Mouse (Mus musculus) neural tube, embryonic 11.5 days (tissue): ENCODE results near the gene Rsph14. TPM values are rescaled to one million over a fixed set of nuclear protein-coding genes. Genes with fewer than 3 reads are reported as not detected.
A peak's percentile ranks its signal among the peaks of the same experiment; 100 is the strongest.

Experiments used
- ATAC-seq: fragments of 200-750 bp; cut with Nextera tagmentation; 2 replicates; pipeline ENCODE4 v1.8.0; 2017; ENCODE audit warnings: moderate number of reproducible peaks, mild to moderate bottlenecking, moderate TSS enrichment, moderate library complexity; ENCODE audit not compliant: insufficient read depth, low FRiP score, low TSS enrichment
- DNase-seq: peaks from one replicate; pipeline ENCODE4 v3.0.0-alpha.2; 2015; ENCODE audit warnings: low spot score
- H3K27ac ChIP-seq: fragments of 300-500 bp; sonication (generic); 2 replicates; pipeline ENCODE4 v1.5.1; 2014; ENCODE audit warnings: low read depth, mild to moderate bottlenecking, low read length
- H3K27me3 ChIP-seq: fragments of 300-500 bp; sonication (generic); 2 replicates; pipeline ENCODE4 v1.6.1; 2014; ENCODE audit warnings: mild to moderate bottlenecking, low read length, mixed read lengths; ENCODE audit not compliant: control insufficient read depth, insufficient read depth
- H3K36me3 ChIP-seq: fragments of 300-500 bp; sonication (generic); 2 replicates; pipeline ENCODE4 v1.6.1; 2014; ENCODE audit warnings: mild to moderate bottlenecking, low read length, moderate library complexity, mixed read lengths; ENCODE audit not compliant: control insufficient read depth, insufficient read depth
- H3K4me1 ChIP-seq: fragments of 300-500 bp; sonication (generic); 2 replicates; pipeline ENCODE4 v1.6.1; 2014; ENCODE audit warnings: low read length, mixed read lengths; ENCODE audit not compliant: control insufficient read depth, insufficient read depth
- H3K4me2 ChIP-seq: fragments of 300-500 bp; sonication (generic); 2 replicates; pipeline ENCODE4 v1.6.1; 2014; ENCODE audit warnings: low read depth, mild to moderate bottlenecking, moderate library complexity
- H3K4me3 ChIP-seq: fragments of 300-500 bp; sonication (generic); 2 replicates; pipeline ENCODE4 v1.5.1; 2014; ENCODE audit warnings: low read depth, low read length
- H3K9ac ChIP-seq: fragments of 300-500 bp; sonication (generic); 2 replicates; pipeline ENCODE4 v1.6.1; 2014; ENCODE audit warnings: mild to moderate bottlenecking, low read length
- H3K9me3 ChIP-seq: fragments of 300-500 bp; sonication (generic); 2 replicates; pipeline ENCODE4 v1.6.1; 2016; ENCODE audit warnings: low read length; ENCODE audit not compliant: control insufficient read depth
- WGBS: fragments of 180-500 bp; shearing (Covaris S2); extraction: QIAGEN DNeasy Blood & Tissue Kit; methylation state at CpG from one replicate; pipeline ENCODE4 v1.1.7; 2014; 5-methylcytosine and 5-hydroxymethylcytosine counted together
- polyA plus RNA-seq: library from polyadenylated mRNA; unstranded; fragments of >200 nt; fragmentation: Nextera tagmentation; extraction: Ambion mirVana; gene quantifications from 2 replicates; pipeline ENCODE4 v1.2.1, GENCODE M21; 2014

Gene Rsph14
- polyA plus RNA-seq, 1 experiment from 2014 or later: not detected

DNA sequence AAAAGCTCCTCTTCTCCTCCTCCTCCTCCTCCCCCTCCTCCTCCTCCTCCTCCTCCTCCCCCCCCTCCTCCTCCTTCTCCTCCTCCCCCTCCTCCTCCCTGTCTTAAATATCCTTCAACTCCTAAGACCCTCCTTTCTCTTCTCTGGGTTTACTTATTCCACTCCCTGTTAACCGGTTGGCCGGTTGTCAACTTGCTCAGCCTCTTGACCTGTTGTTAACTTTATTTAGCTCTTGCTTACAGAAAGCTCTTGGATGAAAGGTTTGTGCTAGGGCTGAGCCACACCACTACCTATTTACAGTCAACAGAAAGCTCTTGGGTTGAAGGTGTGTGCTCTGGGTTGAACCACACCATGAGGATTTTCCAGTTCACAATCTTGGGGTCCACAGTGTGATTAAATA lies 12.1 kb downstream of the Rsph14 start:
- Histone ChIP-seq H3K36me3 (no peaks in the 10 kb centered on the region), H3K27me3 (no peaks in the 10 kb centered on the region)
- no peak for ATAC-seq

GRCm38 (mm10) chr10:75016481-75016880 lies 15.9 kb downstream of the Rsph14 start:
- no peak overlapping the region for H3K4me2 ChIP-seq
- DNase-seq (no peak), ATAC-seq (no peak)
- no peaks in the 10 kb centered on the region for H3K27me3 ChIP-seq
- no peaks in the 10 kb centered on the region for H3K4me1 ChIP-seq
- no peaks in the 10 kb centered on the region for H3K36me3 ChIP-seq
- no peak overlapping the region for H3K4me3 ChIP-seq
- no peak overlapping the region for H3K9ac ChIP-seq
- H3K9me3 ChIP-seq: no peaks in the 10 kb centered on the region
- 92% methylated on average over 4 of the region's 4 CpGs for WGBS
- no peak overlapping the region for H3K27ac ChIP-seq

More for the DNA sequence above, 12.1 kb downstream of the Rsph14 start:
- H3K4me3 ChIP-seq: no peak overlapping the region
- no peak overlapping the region for H3K27ac ChIP-seq
- H3K4me2 ChIP-seq: no peak overlapping the region
- WGBS: 80% methylated on average over 2 of the region's 2 CpGs
- DNase-seq: no peak
- no peaks in the 10 kb centered on the region for H3K4me1 ChIP-seq
- H3K9me3 ChIP-seq: no peaks in the 10 kb centered on the region
- no peak overlapping the region for H3K9ac ChIP-seq

- ATAC-seq (no peak), DNase-seq (no peak)
- no peak overlapping the region for H3K4me2 ChIP-seq
- H3K36me3 ChIP-seq: no peaks in the 10 kb centered on the region
- H3K27me3 ChIP-seq: no peaks in the 10 kb centered on the region
- no peak overlapping the region for H3K27ac ChIP-seq
- 65% methylated on average over 14 of the region's 14 CpGs for WGBS
- H3K9me3 ChIP-seq: no peaks in the 10 kb centered on the region
- no peak overlapping the region for H3K9ac ChIP-seq
- no peak overlapping the region for H3K4me3 ChIP-seq
- H3K4me1 ChIP-seq: no peaks in the 10 kb centered on the region
These were observed 16.9 kb downstream of the Rsph14 start for GRCm38 (mm10) chr10:75015465-75015864.

- no peak for ATAC-seq
- Histone ChIP-seq H3K4me3 (no peak overlapping the region), H3K9me3 (no peaks in the 10 kb centered on the region), H3K36me3 (no peaks in the 10 kb centered on the region), H3K27me3 (no peaks in the 10 kb centered on the region), H3K27ac (no peak overlapping the region), H3K9ac (no peak overlapping the region), H3K4me1 (peaks cover 9% of the 10 kb centered on the region), H3K4me2 (no peak overlapping the region)
- no peak for DNase-seq
- WGBS: 90% methylated on average over 15 of the region's 15 CpGs
These were observed 21.7 kb downstream of the Rsph14 start for GRCm38 (mm10) chr10:75010704-75011103.

- WGBS: 59% methylated on average over 8 of the region's 8 CpGs
- Histone ChIP-seq H3K36me3 (no peaks in the 10 kb centered on the region), H3K27me3 (no peaks in the 10 kb centered on the region), H3K4me2 (no peak overlapping the region), H3K27ac (no peak overlapping the region), H3K4me1 (peaks cover 9% of the 10 kb centered on the region), H3K9me3 (no peaks in the 10 kb centered on the region), H3K9ac (no peak overlapping the region), H3K4me3 (no peak overlapping the region)
- ATAC-seq (peak; percentile 27; the same call in 1 of the 2 replicates), DNase-seq (no peak)
These were observed 25.3 kb downstream of the Rsph14 start for GRCm38 (mm10) chr10:75006889-75007662.

DNA sequence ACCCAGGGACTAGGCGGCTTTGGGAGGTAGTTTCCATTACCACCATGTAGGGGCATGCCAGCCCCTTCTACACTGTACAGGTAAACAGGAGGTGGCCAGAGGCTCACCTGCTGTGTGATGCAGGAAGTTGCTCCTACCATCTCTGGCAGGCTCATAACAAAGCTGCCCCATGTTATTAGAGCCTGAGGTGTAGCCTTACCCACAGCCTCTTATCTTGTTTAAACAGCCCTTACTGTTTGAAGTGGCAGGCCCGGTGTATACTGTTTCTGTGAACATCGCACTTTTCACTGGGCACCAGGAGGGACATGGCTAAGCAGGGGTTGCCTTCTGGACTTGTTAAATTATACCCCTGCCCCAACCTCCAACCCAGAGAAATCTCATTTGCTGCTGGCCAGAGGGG lies 28.3 kb downstream of the Rsph14 start:
- Histone ChIP-seq H3K27ac (no peak overlapping the region), H3K36me3 (no peaks in the 10 kb centered on the region), H3K9me3 (no peaks in the 10 kb centered on the region), H3K27me3 (no peaks in the 10 kb centered on the region), H3K4me2 (no peak overlapping the region), H3K4me3 (no peak overlapping the region), H3K4me1 (peaks cover 12% of the 10 kb centered on the region), H3K9ac (no peak overlapping the region)
- WGBS: 90% methylated on average over 3 of the region's 3 CpGs
- ATAC-seq (no peak), DNase-seq (no peak)

DNA sequence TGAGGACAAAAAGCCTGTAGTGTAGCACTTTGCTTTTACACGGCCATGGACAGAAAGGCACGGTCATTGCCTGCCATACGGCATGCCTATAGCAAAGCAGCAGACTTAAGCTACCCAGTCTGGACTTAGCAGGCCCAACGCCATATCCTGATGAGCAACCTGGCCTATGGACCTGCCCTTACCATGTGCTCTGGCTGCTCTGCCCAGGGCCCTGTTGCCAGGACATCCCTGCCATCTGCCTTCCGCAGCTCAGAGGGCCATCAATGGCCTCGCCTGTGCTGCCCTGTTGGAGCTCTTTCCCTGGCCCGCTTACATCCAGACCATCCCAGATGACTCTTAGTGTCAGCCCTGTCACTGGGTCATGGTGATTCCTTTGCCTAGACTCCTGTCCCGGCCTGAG lies 31.0 kb downstream of the Rsph14 start:
- Histone ChIP-seq H3K4me3 (no peak overlapping the region), H3K27me3 (no peaks in the 10 kb centered on the region), H3K4me1 (peaks cover 4% of the 10 kb centered on the region; the same call in 1 of the 2 replicates), H3K9ac (no peak overlapping the region), H3K9me3 (no peaks in the 10 kb centered on the region), H3K27ac (no peak overlapping the region), H3K4me2 (no peak overlapping the region), H3K36me3 (no peaks in the 10 kb centered on the region)
- no peak for DNase-seq
- ATAC-seq: no peak
- WGBS: 87% methylated on average over 8 of the region's 8 CpGs

DNA sequence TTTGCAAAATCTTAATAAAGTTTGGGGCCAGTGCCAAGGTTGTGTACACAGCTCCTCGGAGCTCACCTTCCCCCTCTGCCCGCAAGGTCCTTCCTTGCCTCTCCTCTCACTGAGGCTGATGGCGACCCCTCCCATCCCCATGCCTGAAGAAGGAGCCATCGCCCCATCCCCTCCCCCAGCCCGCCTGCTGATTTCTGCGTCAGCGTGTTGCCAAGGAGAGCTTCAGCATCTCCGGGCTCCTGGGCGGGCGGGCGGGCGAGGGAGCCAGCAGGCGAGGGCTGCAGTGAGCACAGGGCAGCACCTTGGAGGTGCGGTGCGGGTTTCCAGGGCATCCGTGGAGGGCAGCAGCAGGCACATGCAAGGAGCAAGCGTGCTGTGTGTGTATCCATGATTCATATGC lies 37.0 kb downstream of the Rsph14 start:
- H3K36me3 ChIP-seq: no peaks in the 10 kb centered on the region; the same call in 1 of the 2 replicates
- peaks cover 20% of the 10 kb centered on the region for H3K4me1 ChIP-seq
- H3K9ac ChIP-seq: peak overlapping the region; percentile 35; the same call in 1 of the 2 replicates
- H3K27me3 ChIP-seq: no peaks in the 10 kb centered on the region
- peak; percentile 67 for DNase-seq
- peak overlapping the region; percentile 50; the same call in 1 of the 2 replicates for H3K27ac ChIP-seq
- peak overlapping the region; percentile 33 for H3K4me2 ChIP-seq
- ATAC-seq: peak; percentile 59
- peak overlapping the region; percentile 13 for H3K4me3 ChIP-seq
- H3K9me3 ChIP-seq: no peaks in the 10 kb centered on the region
- 0% methylated on average over 17 of the region's 17 CpGs for WGBS

GRCm38 (mm10) chr10:74994863-74995262 lies 37.5 kb downstream of the Rsph14 start:
- Histone ChIP-seq H3K4me2 (no peak overlapping the region), H3K27me3 (no peaks in the 10 kb centered on the region), H3K36me3 (no peaks in the 10 kb centered on the region; the same call in 1 of the 2 replicates), H3K4me1 (peaks cover 20% of the 10 kb centered on the region), H3K9me3 (no peaks in the 10 kb centered on the region), H3K27ac (no peak overlapping the region), H3K4me3 (no peak overlapping the region), H3K9ac (no peak overlapping the region)
- no peak for ATAC-seq
- no peak for DNase-seq
- 10% methylated on average over 5 of the region's 5 CpGs for WGBS
